Mouse (Mus musculus) midbrain, postnatal 0 days (tissue): Measurements from ENCODE around the gene Cep95. TPM values are rescaled to one million over a fixed set of nuclear protein-coding genes. Genes with fewer than 3 reads are reported as not detected.

ENCODE experiments used
- ATAC-seq: fragments of 200-750 bp; cut with Nextera tagmentation; 2 replicates; pipeline ENCODE4 v1.8.0; 2017; ENCODE audit warnings: moderate number of reproducible peaks, mild to moderate bottlenecking, moderate TSS enrichment, moderate library complexity; ENCODE audit not compliant: low FRiP score
- DNase-seq: peaks from one replicate; pipeline ENCODE4 v3.0.0-alpha.2; 2015; ENCODE audit warnings: low spot score
- H3K27ac ChIP-seq: fragments of 300-500 bp; sonication (generic); 2 replicates; pipeline ENCODE4 v1.5.1; 2014; ENCODE audit warnings: low read depth, mild to moderate bottlenecking, low read length, mixed read lengths
- H3K27me3 ChIP-seq: fragments of 300-500 bp; sonication (generic); 2 replicates; pipeline ENCODE4 v1.6.1; 2014; ENCODE audit warnings: low read length, control low read depth, mixed read lengths; ENCODE audit not compliant: insufficient read depth
- H3K36me3 ChIP-seq: fragments of 300-500 bp; sonication (generic); 2 replicates; pipeline ENCODE4 v1.6.1; 2014; ENCODE audit warnings: low read length, control low read depth, mixed read lengths; ENCODE audit not compliant: insufficient read depth
- H3K4me1 ChIP-seq: fragments of 300-500 bp; sonication (generic); 2 replicates; pipeline ENCODE4 v1.6.1; 2014; ENCODE audit warnings: mild to moderate bottlenecking, control low read depth, antibody characterized with exemption, low read length, mixed read lengths; ENCODE audit not compliant: insufficient read depth
- H3K4me2 ChIP-seq: fragments of 300-500 bp; sonication (generic); 2 replicates; pipeline ENCODE4 v1.6.1; 2014; ENCODE audit warnings: low read depth, mild to moderate bottlenecking, low read length, mixed read lengths; ENCODE audit not compliant: poor library complexity, severe bottlenecking
- H3K4me3 ChIP-seq: fragments of 300-500 bp; sonication (generic); 2 replicates; pipeline ENCODE4 v1.5.1; 2014; ENCODE audit warnings: low read depth, mild to moderate bottlenecking, low read length, moderate library complexity
- H3K9ac ChIP-seq: fragments of 300-500 bp; sonication (generic); replicated peaks from 2 replicates; pipeline ENCODE4 v1.6.1; 2014; ENCODE audit warnings: mild to moderate bottlenecking, low read length, moderate library complexity, mixed read lengths; ENCODE audit not compliant: poor library complexity, severe bottlenecking
- H3K9me3 ChIP-seq: fragments of 300-500 bp; sonication (generic); 2 replicates; pipeline ENCODE4 v1.6.1; 2016; ENCODE audit warnings: low read length, control low read depth
- CTCF ChIP-seq: IDR thresholded peaks from 2 replicates; pipeline ENCODE4 v1.5.1; 2016; ENCODE audit warnings: antibody characterized with exemption, mild to moderate bottlenecking
- WGBS: fragments of 180-500 bp; shearing (Covaris S2); extraction: QIAGEN DNeasy Blood & Tissue Kit; methylation state at CpG from one replicate; pipeline ENCODE4 v1.1.7; 2014; 5-methylcytosine and 5-hydroxymethylcytosine counted together
- polyA plus RNA-seq: library from polyadenylated mRNA; unstranded; fragments of >200 nt; fragmentation: Nextera tagmentation; extraction: Ambion mirVana; gene quantifications from 2 replicates; pipeline ENCODE4 v1.2.1, GENCODE M21; 2015
- total RNA-seq: library from RNA; depleted of rRNA; stranded (reverse); fragments of >200 nt; gene quantifications from 2 replicates; pipeline ENCODE4 v1.2.3, GENCODE M21; 2014

The Cep95 gene
- total and polyA plus RNA-seq, 2 experiments from 2014 or later: 6.0 to 7.9 TPM

GRCm38 (mm10) chr11:106759028-106759427, 30.0 kb upstream of the Cep95 start:
- DNase-seq: no peak
- Histone ChIP-seq H3K4me2 (no peak overlapping the region), H3K4me3 (no peak overlapping the region), H3K9me3 (no peaks in the 10 kb centered on the region), H3K27me3 (no peaks in the 10 kb centered on the region), H3K4me1 (no peaks in the 10 kb centered on the region), H3K27ac (no peak overlapping the region), H3K36me3 (no peaks in the 10 kb centered on the region), H3K9ac (no peak overlapping the region)
- WGBS: 93% methylated on average over 3 of the region's 3 CpGs
- no peak for TF ChIP-seq CTCF
- no peak for ATAC-seq

GRCm38 (mm10) chr11:106760511-106760910, 28.5 kb upstream of the Cep95 start:
- H3K4me3 ChIP-seq: no peak overlapping the region
- H3K4me1 ChIP-seq: no peaks in the 10 kb centered on the region
- no peak for TF ChIP-seq CTCF
- H3K27me3 ChIP-seq: no peaks in the 10 kb centered on the region
- ATAC-seq: no peak
- H3K9ac ChIP-seq: no peak overlapping the region
- H3K9me3 ChIP-seq: no peaks in the 10 kb centered on the region
- 91% methylated on average over 5 of the region's 5 CpGs for WGBS
- H3K36me3 ChIP-seq: peaks cover 2% of the 10 kb centered on the region; the same call in 1 of the 2 replicates
- no peak for DNase-seq
- H3K4me2 ChIP-seq: no peak overlapping the region
- no peak overlapping the region for H3K27ac ChIP-seq

- ATAC-seq: no peak
- Histone ChIP-seq H3K4me1 (no peaks in the 10 kb centered on the region), H3K4me3 (no peak overlapping the region), H3K4me2 (no peak overlapping the region), H3K36me3 (peaks cover 5% of the 10 kb centered on the region; the same call in 1 of the 2 replicates), H3K9ac (no peak overlapping the region), H3K27ac (no peak overlapping the region), H3K27me3 (no peaks in the 10 kb centered on the region), H3K9me3 (no peaks in the 10 kb centered on the region)
- DNase-seq: no peak
- 49% methylated on average over 5 of the region's 5 CpGs for whole genome bisulfite sequencing
- TF ChIP-seq CTCF: no peak
These were observed 26.8 kb upstream of the Cep95 start for GRCm38 (mm10) chr11:106762139-106762799.

GRCm38 (mm10) chr11:106762800-106763185, 26.3 kb upstream of the Cep95 start:
- no peaks in the 10 kb centered on the region for H3K4me1 ChIP-seq
- H3K4me2 ChIP-seq: no peak overlapping the region
- no peak overlapping the region for H3K27ac ChIP-seq
- H3K27me3 ChIP-seq: no peaks in the 10 kb centered on the region
- H3K9me3 ChIP-seq: no peaks in the 10 kb centered on the region
- ATAC-seq (no peak), DNase-seq (no peak)
- WGBS: 75% methylated on average over 9 of the region's 9 CpGs
- H3K9ac ChIP-seq: no peak overlapping the region
- TF ChIP-seq CTCF: no peak
- H3K4me3 ChIP-seq: no peak overlapping the region
- peaks cover 6% of the 10 kb centered on the region for H3K36me3 ChIP-seq

- DNase-seq (no peak), ATAC-seq (no peak)
- H3K4me1 ChIP-seq: no peaks in the 10 kb centered on the region
- H3K36me3 ChIP-seq: peaks cover 18% of the 10 kb centered on the region
- no peak overlapping the region for H3K4me3 ChIP-seq
- no peak overlapping the region for H3K4me2 ChIP-seq
- no peak for TF ChIP-seq CTCF
- WGBS: 93% methylated on average over 4 of the region's 4 CpGs
- no peaks in the 10 kb centered on the region for H3K27me3 ChIP-seq
- no peak overlapping the region for H3K9ac ChIP-seq
- H3K9me3 ChIP-seq: no peaks in the 10 kb centered on the region
- no peak overlapping the region for H3K27ac ChIP-seq
These were observed 22.4 kb upstream of the Cep95 start for GRCm38 (mm10) chr11:106766611-106767162.

GRCm38 (mm10) chr11:106767516-106767915, 21.5 kb upstream of the Cep95 start:
- no peak overlapping the region for H3K9ac ChIP-seq
- H3K27ac ChIP-seq: no peak overlapping the region
- DNase-seq (no peak), ATAC-seq (no peak)
- no peaks in the 10 kb centered on the region for H3K9me3 ChIP-seq
- H3K27me3 ChIP-seq: no peaks in the 10 kb centered on the region
- H3K36me3 ChIP-seq: peaks cover 21% of the 10 kb centered on the region
- 93% methylated on average over 4 of the region's 4 CpGs for WGBS
- H3K4me2 ChIP-seq: no peak overlapping the region
- H3K4me1 ChIP-seq: no peaks in the 10 kb centered on the region
- H3K4me3 ChIP-seq: no peak overlapping the region
- 0 out of 2 replicates have a peak, but pooled peaks have one; percentile 19 for TF ChIP-seq CTCF
